Mouse (Mus musculus): ENCODE results near the gene Ezh1. TPM values are rescaled to one million over a fixed set of nuclear protein-coding genes. Genes with fewer than 3 reads are reported as not detected.

Gene Ezh1
- polyA plus RNA-seq, 1 experiment from 2014 or later: 12.9 TPM

- DNase-seq (ENCODE audit: low spot score): no peak
- 0 out of 2 replicates have a peak overlapping the region, but pooled peaks have one; percentile 3 for H3K4me3 ChIP-seq
- peak overlapping the region; percentile 87 for H3K27ac ChIP-seq
- 38% methylated on average over 17 of the region's 17 CpGs for WGBS
- H3K27me3 ChIP-seq (ENCODE audit: insufficient read depth, poor library complexity, severe bottlenecking): no peaks in the 10 kb centered on the region
- H3K9me3 ChIP-seq: no peaks in the 10 kb centered on the region
- H3K36me3 ChIP-seq: peaks cover 27% of the 10 kb centered on the region
- H3K4me1 ChIP-seq: peaks cover 42% of the 10 kb centered on the region
Observed at GRCm38 (mm10) chr11:101190913-101191907, 35.1 kb downstream of the Ezh1 start.

GRCm38 (mm10) chr11:101190181-101190912 lies 35.9 kb downstream of the Ezh1 start:
- peaks cover 42% of the 10 kb centered on the region for H3K4me1 ChIP-seq
- 50% methylated on average over 8 of the region's 8 CpGs for WGBS
- H3K4me3 ChIP-seq: peak overlapping the region; percentile 34; the same call in 1 of the 2 replicates

GRCm38 (mm10) chr11:101189495-101190180 lies 36.6 kb downstream of the Ezh1 start:
- Histone ChIP-seq H3K4me3 (peak overlapping the region; percentile 34), H3K4me1 (peaks cover 42% of the 10 kb centered on the region), H3K27ac (peak overlapping the region; percentile 87), H3K36me3 (peaks cover 17% of the 10 kb centered on the region), H3K27me3 (ENCODE audit: insufficient read depth, poor library complexity, severe bottlenecking) (peaks cover 4% of the 10 kb centered on the region; the same call in 1 of the 2 replicates), H3K9me3 (no peaks in the 10 kb centered on the region)
- WGBS: 7% methylated on average over 6 of the region's 6 CpGs
- peak; percentile 94 for DNase-seq (ENCODE audit: low spot score)

More at GRCm38 (mm10) chr11:101190181-101190912, 35.9 kb downstream of the Ezh1 start:
- Histone ChIP-seq H3K9me3 (no peaks in the 10 kb centered on the region), H3K27me3 (ENCODE audit: insufficient read depth, poor library complexity, severe bottlenecking) (no peaks in the 10 kb centered on the region), H3K27ac (peak overlapping the region; percentile 87), H3K36me3 (peaks cover 21% of the 10 kb centered on the region)
- DNase-seq (ENCODE audit: low spot score): no peak

GRCm38 (mm10) chr11:101188166-101188805 lies 38.0 kb downstream of the Ezh1 start:
- Histone ChIP-seq H3K36me3 (peaks cover 14% of the 10 kb centered on the region), H3K4me3 (no peak overlapping the region), H3K4me1 (peaks cover 48% of the 10 kb centered on the region), H3K27me3 (ENCODE audit: insufficient read depth, poor library complexity, severe bottlenecking) (peaks cover 10% of the 10 kb centered on the region; the same call in 1 of the 2 replicates), H3K9me3 (no peaks in the 10 kb centered on the region), H3K27ac (0 out of 2 replicates have a peak overlapping the region, but pooled peaks have one; percentile 11)
- 81% methylated on average over 11 of the region's 11 CpGs for WGBS
- no peak for DNase-seq (ENCODE audit: low spot score)

- Histone ChIP-seq H3K4me3 (no peak overlapping the region), H3K27me3 (ENCODE audit: insufficient read depth, poor library complexity, severe bottlenecking) (peaks cover 18% of the 10 kb centered on the region; the same call in 1 of the 2 replicates), H3K9me3 (no peaks in the 10 kb centered on the region), H3K36me3 (peaks cover 11% of the 10 kb centered on the region; the same call in 1 of the 2 replicates), H3K4me1 (peaks cover 48% of the 10 kb centered on the region), H3K27ac (no peak overlapping the region)
- no peak for DNase-seq (ENCODE audit: low spot score)
- WGBS: 84% methylated on average over 5 of the region's 5 CpGs
Observed at GRCm38 (mm10) chr11:101187541-101187940, 38.7 kb downstream of the Ezh1 start.

- DNase-seq (ENCODE audit: low spot score): no peak
- 87% methylated on average over 27 of the region's 27 CpGs for WGBS
- no peak overlapping the region for H3K27ac ChIP-seq
- H3K4me1 ChIP-seq: peaks cover 43% of the 10 kb centered on the region
- H3K9me3 ChIP-seq: no peaks in the 10 kb centered on the region
- no peak overlapping the region for H3K4me3 ChIP-seq
- H3K36me3 ChIP-seq: peaks cover 9% of the 10 kb centered on the region; the same call in 1 of the 2 replicates
- H3K27me3 ChIP-seq (ENCODE audit: insufficient read depth, poor library complexity, severe bottlenecking): peaks cover 25% of the 10 kb centered on the region; the same call in 1 of the 2 replicates
Observed at GRCm38 (mm10) chr11:101186526-101187247, 39.6 kb downstream of the Ezh1 start.

GRCm38 (mm10) chr11:101185441-101185840 lies 40.8 kb downstream of the Ezh1 start:
- no peak for DNase-seq (ENCODE audit: low spot score)

GRCm38 (mm10) chr11:101184984-101185383 lies 41.3 kb downstream of the Ezh1 start:
- Histone ChIP-seq H3K36me3 (peaks cover 9% of the 10 kb centered on the region; the same call in 1 of the 2 replicates), H3K4me1 (peaks cover 26% of the 10 kb centered on the region), H3K27me3 (ENCODE audit: insufficient read depth, poor library complexity, severe bottlenecking) (peaks cover 25% of the 10 kb centered on the region), H3K27ac (no peak overlapping the region), H3K4me3 (no peak overlapping the region), H3K9me3 (no peaks in the 10 kb centered on the region)
- WGBS: 83% methylated on average over 12 of the region's 12 CpGs
- DNase-seq (ENCODE audit: low spot score): no peak

More at GRCm38 (mm10) chr11:101185441-101185840, 40.8 kb downstream of the Ezh1 start:
- WGBS: 89% methylated on average over 4 of the region's 4 CpGs
- H3K36me3 ChIP-seq: peaks cover 9% of the 10 kb centered on the region; the same call in 1 of the 2 replicates
- H3K4me1 ChIP-seq: peaks cover 30% of the 10 kb centered on the region
- no peak overlapping the region for H3K4me3 ChIP-seq
- no peaks in the 10 kb centered on the region for H3K9me3 ChIP-seq
- H3K27me3 ChIP-seq (ENCODE audit: insufficient read depth, poor library complexity, severe bottlenecking): peaks cover 25% of the 10 kb centered on the region
- no peak overlapping the region for H3K27ac ChIP-seq

- 73% methylated on average over 14 of the region's 14 CpGs for WGBS
- no peak for DNase-seq (ENCODE audit: low spot score)
- peak overlapping the region; percentile 18 for H3K27ac ChIP-seq
- no peak overlapping the region for H3K4me3 ChIP-seq
- peaks cover 13% of the 10 kb centered on the region; the same call in 1 of the 2 replicates for H3K4me1 ChIP-seq
- H3K9me3 ChIP-seq: no peaks in the 10 kb centered on the region
- peaks cover 9% of the 10 kb centered on the region; the same call in 1 of the 2 replicates for H3K36me3 ChIP-seq
- peaks cover 44% of the 10 kb centered on the region for H3K27me3 ChIP-seq (ENCODE audit: insufficient read depth, poor library complexity, severe bottlenecking)
Observed at GRCm38 (mm10) chr11:101182771-101183517, 43.3 kb downstream of the Ezh1 start.

GRCm38 (mm10) chr11:101181961-101182360 lies 44.3 kb downstream of the Ezh1 start:
- Histone ChIP-seq H3K27me3 (ENCODE audit: insufficient read depth, poor library complexity, severe bottlenecking) (peaks cover 53% of the 10 kb centered on the region), H3K4me1 (peaks cover 21% of the 10 kb centered on the region; the same call in 1 of the 2 replicates), H3K4me3 (no peak overlapping the region), H3K27ac (no peak overlapping the region), H3K9me3 (no peaks in the 10 kb centered on the region), H3K36me3 (peaks cover 9% of the 10 kb centered on the region; the same call in 1 of the 2 replicates)
- WGBS: 86% methylated on average over 11 of the region's 11 CpGs
- DNase-seq (ENCODE audit: low spot score): no peak

All from heart, embryonic 10.5 days (tissue).